8 mouse cellular contexts compared by ENCODE assay signal in the genomic region with DNA sequence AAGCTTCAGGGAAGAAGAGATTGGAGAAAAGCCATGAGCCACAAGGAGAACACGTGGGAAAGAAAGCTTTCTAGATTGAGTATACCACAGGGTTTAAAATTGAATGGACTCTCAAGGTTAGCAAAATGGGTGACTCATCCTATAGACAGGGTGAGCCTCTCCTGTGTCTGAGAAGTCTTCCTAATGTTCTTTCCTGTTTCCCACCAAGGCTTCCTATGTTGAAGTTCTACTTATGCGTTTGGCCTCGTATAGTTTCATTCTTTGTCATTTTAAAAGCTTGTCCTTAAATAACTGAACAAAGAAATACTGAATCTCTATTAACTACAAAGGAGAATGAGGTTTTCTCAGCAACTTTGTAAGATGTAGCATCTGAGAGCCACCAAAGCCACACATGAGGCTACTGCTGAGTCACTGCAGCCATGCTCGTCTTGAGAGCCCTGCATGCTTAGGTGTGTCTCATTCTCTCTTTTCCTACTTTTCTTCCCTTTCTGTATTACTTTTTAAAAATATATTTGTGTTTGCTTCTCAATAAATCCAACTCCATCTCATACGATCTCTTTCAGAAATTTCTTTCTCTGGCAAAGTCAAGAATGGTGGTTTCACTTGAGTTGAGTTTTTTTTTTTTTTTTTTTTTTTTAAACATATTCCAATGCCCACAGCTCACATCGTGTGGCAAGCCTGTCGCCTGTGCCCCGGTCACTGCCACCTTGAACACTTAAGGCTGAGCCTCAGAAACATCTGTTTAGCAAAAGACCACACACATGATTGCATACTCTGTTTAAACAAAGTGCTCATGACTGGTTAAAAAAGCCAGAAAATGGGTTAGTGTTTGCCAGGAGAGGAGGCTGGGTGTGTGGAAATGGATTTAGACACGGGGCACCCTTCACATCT. TPM values are rescaled to one million over a fixed set of nuclear protein-coding genes. Genes with fewer than 3 reads are reported as not detected.
DNase-seq lines count a peak whose midpoint lies in the region; ATAC-seq and TF ChIP-seq lines count a peak whose summit lies in the region.

No protein-coding gene starts in this region.

- WGBS in forebrain, embryonic 11.5 days: 81% methylated on average over 9 of the region's 9 CpGs
- 46% methylated on average over 9 of the region's 9 CpGs for whole genome bisulfite sequencing in stomach, embryonic 15.5 days

- TF ChIP-seq RAD21 in CH12.LX (IDR thresholded peaks at IDR 0.05; ENCODE audit: low read depth, low read length): no peak

- no peak for DNase-seq in gastrocnemius, adult 2 months
- no peak for DNase-seq in gastrocnemius, postnatal 10 days
- DNase-seq in CH12.LX (ENCODE audit: extremely low read depth) (no peak), liver (peak; percentile 78)
- no peak for DNase-seq in forebrain, embryonic 11.5 days (ENCODE audit: low spot score)
- DNase-seq in thymus, adult 18-20 months: no peak
- DNase-seq in urinary bladder, postnatal 25 days (ENCODE audit: low spot score): no peak

- dilution Hi-C loops in CH12.LX (cut with MboI; ENCODE audit: extremely low pct_ligation_motif_present, extremely low pct_unique_long_range_greater_than_20kb, low sequenced_read_pairs): no loop called here

- peak overlapping the region; percentile 89 for H3K27ac ChIP-seq in gastrocnemius, adult 2 months
- H3K27ac ChIP-seq in CH12.LX (ENCODE audit: insufficient read depth, low read depth): no peak overlapping the region
- H3K27ac ChIP-seq in forebrain, embryonic 11.5 days (ENCODE audit: low read depth, low read length): no peak overlapping the region
- H3K27ac ChIP-seq in stomach, embryonic 15.5 days: peak overlapping the region; percentile 87

- H3K27me3 ChIP-seq in CH12.LX (replicated peaks): no peaks in the 10 kb centered on the region
- H3K27me3 ChIP-seq in forebrain, embryonic 11.5 days (ENCODE audit: control insufficient read depth, insufficient read depth, low read length): no peaks in the 10 kb centered on the region
- no peaks in the 10 kb centered on the region for H3K27me3 ChIP-seq in stomach, embryonic 15.5 days (replicated peaks)

- TF ChIP-seq POLR2A in CH12.LX (IDR thresholded peaks at IDR 0.05; ENCODE audit: low read depth, low read length): no peak

- TF ChIP-seq CTCF in gastrocnemius, adult 2 months (IDR thresholded peaks at IDR 0.05): no peak
- no peak for TF ChIP-seq CTCF in CH12.LX (conservative IDR thresholded peaks at IDR 0.05 in 1 of 2, IDR thresholded peaks at IDR 0.05 in 1 of 2; ENCODE audit: low read depth in 2 of 2, low read length in 2 of 2)

- in situ Hi-C loops in CH12.LX (cut with MboI; ENCODE audit: low pct_ligation_motif_present, low pct_unique_long_range_greater_than_20kb, low sequenced_read_pairs): loop anchor here (10.0 kb wide), 1 partner anchor 71 kb away; a partner anchor contains a TSS

- H3K4me1 ChIP-seq in CH12.LX (ENCODE audit: control insufficient read depth in 1 of 2, insufficient read depth in 2 of 2): peaks cover 0 to 24% of the 10 kb centered on the region in 2 experiments; a peak in 2 of 4 replicates
- no peaks in the 10 kb centered on the region for H3K4me1 ChIP-seq in forebrain, embryonic 11.5 days (replicated peaks; ENCODE audit: control insufficient read depth, insufficient read depth, low read length)
- peaks cover 6% of the 10 kb centered on the region for H3K4me1 ChIP-seq in stomach, embryonic 15.5 days

- H3K9ac ChIP-seq in CH12.LX (ENCODE audit: insufficient read depth, low read depth): peak overlapping the region; percentile 47
- peak overlapping the region; percentile 27; the same call in 1 of the 2 replicates for H3K9ac ChIP-seq in forebrain, embryonic 11.5 days (ENCODE audit: low read length)
- no peak overlapping the region for H3K9ac ChIP-seq in stomach, embryonic 15.5 days

- no peak for TF ChIP-seq EP300 in CH12.LX (IDR thresholded peaks at IDR 0.05; ENCODE audit: low read length)

- H3K9me3 ChIP-seq in CH12.LX (replicated peaks; ENCODE audit: low read length): no peaks in the 10 kb centered on the region
- H3K9me3 ChIP-seq in forebrain, embryonic 11.5 days (ENCODE audit: control insufficient read depth, low read length): no peaks in the 10 kb centered on the region
- H3K9me3 ChIP-seq in stomach, embryonic 15.5 days: no peaks in the 10 kb centered on the region

- peak overlapping the region; percentile 75 for H3K4me2 ChIP-seq in CH12.LX (ENCODE audit: insufficient read depth, low read depth, poor library complexity, severe bottlenecking)
- H3K4me2 ChIP-seq in forebrain, embryonic 11.5 days (ENCODE audit: low read depth, low read length, severe bottlenecking): peak overlapping the region; percentile 26; the same call in 1 of the 2 replicates
- H3K4me2 ChIP-seq in stomach, embryonic 15.5 days: peak overlapping the region; percentile 56

- no peaks in the 10 kb centered on the region for H3K79me2 ChIP-seq in CH12.LX (replicated peaks; ENCODE audit: control insufficient read depth, extremely low read depth, insufficient read depth, poor library complexity, severe bottlenecking)

- intact Hi-C loops in gastrocnemius, adult 2 months (cut with DNase I): loop anchor here (5.0 kb wide), 2 partner anchors 74 to 101 kb away; a partner anchor contains a TSS

- H3K4me3 ChIP-seq in gastrocnemius, adult 2 months: peak overlapping the region; percentile 75
- peak overlapping the region; percentile 39 to 61 (median 49) for H3K4me3 ChIP-seq in CH12.LX (replicated peaks in 1 of 3; ENCODE audit: low read depth in 2 of 3, low read length in 2 of 3, poor library complexity in 1 of 3)
- H3K4me3 ChIP-seq in forebrain, embryonic 11.5 days (ENCODE audit: low read depth, low read length): no peak overlapping the region; the same call in 1 of the 2 replicates
- H3K4me3 ChIP-seq in stomach, embryonic 15.5 days (replicated peaks): peak overlapping the region; percentile 40

- peaks cover 0 to 12% of the 10 kb centered on the region in 2 experiments for H3K36me3 ChIP-seq in CH12.LX (replicated peaks in 1 of 2; ENCODE audit: control insufficient read depth in 1 of 2, insufficient read depth in 1 of 2, low read length in 1 of 2)
- no peaks in the 10 kb centered on the region for H3K36me3 ChIP-seq in forebrain, embryonic 11.5 days (ENCODE audit: control insufficient read depth, insufficient read depth, low read length)
- H3K36me3 ChIP-seq in stomach, embryonic 15.5 days: no peaks in the 10 kb centered on the region

- peak; percentile 39 for ATAC-seq in forebrain, embryonic 11.5 days (replicated peaks; ENCODE audit: low FRiP score)
- no peak; the same call in 1 of the 2 replicates for ATAC-seq in stomach, embryonic 15.5 days (ENCODE audit: insufficient read depth, low FRiP score, low read depth)

TF ChIP-seq in CH12.LX, 34 proteins besides CTCF, POLR2A, EP300 and RAD21:
- TF ChIP-seq ZNF384 (IDR thresholded peaks at IDR 0.05; ENCODE audit: low read depth, low read length) (peak; percentile 86), MAFK (IDR thresholded peaks at IDR 0.05; ENCODE audit: insufficient replicate concordance, low read length) (no peak), BHLHE40 (IDR thresholded peaks at IDR 0.05; ENCODE audit: low read depth, low read length) (no peak), TBP (conservative IDR thresholded peaks at IDR 0.05; ENCODE audit: low read depth, low read length) (0 out of 2 replicates have a peak, but pooled peaks have one; percentile 39), ZC3H11A (IDR thresholded peaks at IDR 0.05; ENCODE audit: low read depth, low read length) (no peak)
TF ChIP-seq in CH12.LX: peak in this region for 2.

RNA-seq across cellular contexts. Expression of a gene that starts 0.7 kb away (rescaled TPM):
- 1 to 10 TPM; 1.5 to 2.3 TPM for total RNA-seq in gastrocnemius, adult 2 months (2021)
- total RNA-seq in gastrocnemius, postnatal 10 days (2021): 1 to 10 TPM; 3.6 to 3.9 TPM
- total RNA-seq in CH12.LX (2012; rRNA removed) (3.3 and 3.5 TPM in 2 replicates), CH12.LX (2014; rRNA removed) (14.6 and 15.6 TPM in 2 replicates)
- polyA plus RNA-seq in CH12.LX (2012; ENCODE audit: insufficient read length, low read depth): 11.8 and 12.1 TPM in 2 replicates
- 0.55 and 0.99 TPM in 2 replicates for polyA plus RNA-seq in forebrain, embryonic 11.5 days (2014; fragmentation: Nextera tagmentation; extraction: Ambion mirVana)
- polyA plus RNA-seq in stomach, embryonic 15.5 days (2015; fragmentation: Nextera tagmentation; extraction: Ambion mirVana): 9.4 and 10.2 TPM in 2 replicates

RNA-seq across cellular contexts. Expression of a gene that starts 23.4 kb away (rescaled TPM):
- not detected for total RNA-seq in gastrocnemius, adult 2 months (2021)
- total RNA-seq in gastrocnemius, postnatal 10 days (2021): not detected
- total RNA-seq in CH12.LX (2012; rRNA removed) (not detected in 2 replicates), CH12.LX (2014; rRNA removed) (0.24 TPM in 1 of 2 replicates, not detected in the other)
- polyA plus RNA-seq in CH12.LX (2012; ENCODE audit: insufficient read length, low read depth): not detected in 2 replicates
- 0.15 TPM in 1 of 2 replicates, not detected in the other for polyA plus RNA-seq in forebrain, embryonic 11.5 days (2014; fragmentation: Nextera tagmentation; extraction: Ambion mirVana)
- 0.13 TPM in 1 of 2 replicates, not detected in the other for polyA plus RNA-seq in stomach, embryonic 15.5 days (2015; fragmentation: Nextera tagmentation; extraction: Ambion mirVana)

RNA-seq across cellular contexts. Expression of a gene that starts 38.8 kb away (rescaled TPM):
- 1 to 10 TPM; 1.4 to 1.6 TPM for total RNA-seq in gastrocnemius, adult 2 months (2021)
- 1 to 10 TPM; 2.5 to 3.6 TPM for total RNA-seq in gastrocnemius, postnatal 10 days (2021)
- 9.8 and 11.9 TPM in 2 replicates for total RNA-seq in CH12.LX (2012; rRNA removed)
- total RNA-seq in CH12.LX (2014; rRNA removed): 38.9 and 44.1 TPM in 2 replicates
- polyA plus RNA-seq in CH12.LX (2012; ENCODE audit: insufficient read length, low read depth): 41.2 and 43.1 TPM in 2 replicates
- 0.53 and 1.2 TPM in 2 replicates for polyA plus RNA-seq in forebrain, embryonic 11.5 days (2014; fragmentation: Nextera tagmentation; extraction: Ambion mirVana)
- 4.7 and 5.7 TPM in 2 replicates for polyA plus RNA-seq in stomach, embryonic 15.5 days (2015; fragmentation: Nextera tagmentation; extraction: Ambion mirVana)

Comparison
In these comparisons a context has a peak if more than half of its experiments do, and no peak if none do; other contexts are left out.
1. H3K27ac ChIP-seq: peak in gastrocnemius, adult 2 months (single experiment) and stomach, embryonic 15.5 days (single experiment); none in CH12.LX (single experiment) and forebrain, embryonic 11.5 days (single experiment).
2. Peak in every context shown above with its lines, with median percentiles within 50 percentile points of each other: H3K4me2 ChIP-seq.